Mouse (Mus musculus): ENCODE measurements around the gene Hist2h3c1. TPM values are rescaled to one million over a fixed set of nuclear protein-coding genes. Genes with fewer than 3 reads are reported as not detected.
A peak's percentile ranks its signal among the peaks of the same experiment; 100 is the strongest.

The Hist2h3c1 gene
- polyA plus RNA-seq, 1 experiment = not detected

DNA sequence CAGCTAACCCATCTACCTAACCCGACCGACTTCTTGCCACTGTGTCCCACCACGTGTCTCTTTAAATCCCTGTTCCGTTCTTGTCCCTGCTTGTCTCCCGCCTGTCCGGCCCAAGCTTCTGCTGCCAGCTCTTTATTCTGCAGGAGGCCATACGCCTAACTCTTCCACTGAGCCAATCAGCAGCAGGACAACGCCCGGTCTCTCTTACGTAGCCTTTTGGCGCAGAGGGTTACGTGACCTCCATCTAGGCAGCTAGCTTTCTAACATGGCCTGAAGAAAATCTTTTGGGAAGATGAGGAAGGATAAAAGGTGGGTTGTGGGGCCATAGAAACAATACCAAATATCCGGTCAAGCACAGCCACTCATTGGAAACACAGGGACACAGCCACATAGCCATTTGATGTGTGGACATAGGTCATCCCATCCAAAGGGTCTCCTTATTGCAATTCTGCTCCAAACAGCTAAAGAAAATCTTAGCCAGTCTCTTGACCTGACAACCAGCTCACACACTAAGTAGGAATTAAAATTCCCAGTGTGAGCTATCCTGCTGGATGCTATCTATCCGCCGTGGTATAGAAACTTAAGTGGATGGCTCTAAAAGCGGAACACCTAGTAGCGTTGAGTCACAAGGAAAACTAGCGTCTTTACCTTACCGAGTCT is 15.9 kb downstream of the Hist2h3c1 start:
- Histone ChIP-seq H3K36me3 (ENCODE audit: control insufficient read depth, insufficient read depth) (no peaks in the 10 kb centered on the region), H3K79me2 (ENCODE audit: control insufficient read depth, insufficient read depth) (no peaks in the 10 kb centered on the region), H3ac (ENCODE audit: control insufficient read depth, insufficient read length) (peak overlapping the region; percentile 62), H3K4me2 (ENCODE audit: low read depth) (peak overlapping the region; percentile 87), H3K27me3 (ENCODE audit: control insufficient read depth, insufficient read depth, insufficient read length) (no peaks in the 10 kb centered on the region), H3K4me3 (peak overlapping the region; percentile 47)
- TF ChIP-seq REST (IDR thresholded peaks at IDR 0.05; ENCODE audit: insufficient read depth, insufficient read length) (no peak), POLR2AphosphoS2 (IDR thresholded peaks at IDR 0.05; ENCODE audit: insufficient read length, low read depth) (peak; percentile 82), POLR2A (IDR thresholded peaks at IDR 0.05; ENCODE audit: insufficient read length, low read depth) (peak; percentile 65), E2F4 (IDR thresholded peaks at IDR 0.05; ENCODE audit: insufficient read depth) (no peak), TCF12 (IDR thresholded peaks at IDR 0.05; ENCODE audit: insufficient read depth, poor library complexity, severe bottlenecking) (no peak)

GRCm38 (mm10) chr3:96262979-96263550 is 16.6 kb downstream of the Hist2h3c1 start, which contains the start of gene Hist2h4:
Gene Hist2h4, minus strand, starts transcription at chr3:96263311.
- Histone ChIP-seq H3K4me3 (peak within 1 kb of the TSS; percentile 47), H3K36me3 (ENCODE audit: control insufficient read depth, insufficient read depth) (no peaks in the 10 kb centered on the region), H3K27me3 (ENCODE audit: control insufficient read depth, insufficient read depth, insufficient read length) (no peaks in the 10 kb centered on the region), H3ac (ENCODE audit: control insufficient read depth, insufficient read length) (peak within 1 kb of the TSS; percentile 62), H3K4me2 (ENCODE audit: low read depth) (peak within 1 kb of the TSS; percentile 87), H3K79me2 (ENCODE audit: control insufficient read depth, insufficient read depth) (no peaks in the 10 kb centered on the region)
- TF ChIP-seq TCF3 (IDR thresholded peaks at IDR 0.05; ENCODE audit: insufficient read length, low read depth) = no peak
- TF ChIP-seq TCF12 (IDR thresholded peaks at IDR 0.05; ENCODE audit: insufficient read depth, poor library complexity, severe bottlenecking) = no peak
- TF ChIP-seq CEBPB (IDR thresholded peaks at IDR 0.05; ENCODE audit: insufficient read depth, poor library complexity, severe bottlenecking) = peak; percentile 96
- TF ChIP-seq MYOD1 (IDR thresholded peaks at IDR 0.05; ENCODE audit: control insufficient read depth in 1 of 3, insufficient read length in 2 of 3, low read depth in 2 of 3) = peak in 2 of 3 experiments; percentile 32 to 38
- TF ChIP-seq POLR2A (IDR thresholded peaks at IDR 0.05; ENCODE audit: insufficient read length, low read depth) = peak; percentile 94
- TF ChIP-seq USF1 (IDR thresholded peaks at IDR 0.05; ENCODE audit: low read depth) = no peak
- peak; percentile 93 for TF ChIP-seq E2F4 (IDR thresholded peaks at IDR 0.05; ENCODE audit: insufficient read depth)
- no peak for TF ChIP-seq MAX (IDR thresholded peaks at IDR 0.05; ENCODE audit: low read depth)
- peak; percentile 42 for TF ChIP-seq SRF (IDR thresholded peaks at IDR 0.05; ENCODE audit: control insufficient read depth, insufficient read length, low read depth)
- TF ChIP-seq REST (IDR thresholded peaks at IDR 0.05; ENCODE audit: insufficient read depth, insufficient read length) = peak; percentile 26
- peak; percentile 100 for TF ChIP-seq POLR2AphosphoS2 (IDR thresholded peaks at IDR 0.05; ENCODE audit: insufficient read length, low read depth)
- TF ChIP-seq MYOG (IDR thresholded peaks at IDR 0.05; ENCODE audit: control insufficient read depth in 1 of 3, insufficient read depth in 1 of 3, insufficient read length in 2 of 3, low read depth in 2 of 3) = peak; percentile 19 to 43 (median 37)

DNA sequence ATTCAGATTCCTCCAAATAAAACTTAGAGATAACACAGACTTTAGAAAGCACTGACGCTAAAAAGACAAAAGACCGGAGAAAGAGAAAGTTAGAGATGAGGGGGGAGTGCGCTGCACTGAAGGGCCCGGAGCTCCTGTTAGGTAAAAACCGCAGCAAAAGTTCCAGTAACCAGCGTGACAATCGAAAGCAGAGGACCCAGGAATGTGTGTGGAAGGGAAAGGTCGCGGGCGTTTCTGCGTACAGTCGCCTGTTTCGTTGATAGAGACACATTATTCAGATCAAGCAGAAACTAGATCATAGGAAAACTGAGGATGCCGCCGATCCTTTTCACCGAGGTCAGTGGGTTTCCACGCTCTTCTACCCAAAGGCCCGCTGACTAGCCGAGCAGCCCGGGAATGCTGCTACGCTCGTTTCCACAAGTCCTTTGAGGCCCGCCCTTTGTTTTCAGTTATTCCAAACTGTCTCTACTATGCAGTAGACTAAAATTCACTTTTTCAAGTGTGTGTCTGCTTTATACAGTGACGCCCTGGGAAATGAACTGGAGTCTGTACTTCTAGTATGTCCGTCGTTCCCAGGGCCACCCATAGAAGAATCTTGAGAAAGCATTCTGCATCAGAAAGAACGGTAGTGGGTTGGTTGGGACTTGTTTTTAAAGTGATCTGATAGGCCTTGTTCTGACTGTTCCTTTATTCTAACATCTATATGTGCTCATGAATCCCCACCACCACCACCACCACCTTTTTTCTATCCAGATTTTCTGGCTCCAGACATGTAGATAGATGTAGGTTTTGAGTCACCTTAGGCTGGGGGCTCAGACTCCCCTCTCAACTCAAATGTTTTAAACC is 17.3 kb downstream of the Hist2h3c1 start:
- TF ChIP-seq POLR2AphosphoS2 (IDR thresholded peaks at IDR 0.05; ENCODE audit: insufficient read length, low read depth) (no peak), SRF (IDR thresholded peaks at IDR 0.05; ENCODE audit: control insufficient read depth, insufficient read length, low read depth) (no peak), CEBPB (IDR thresholded peaks at IDR 0.05; ENCODE audit: insufficient read depth, poor library complexity, severe bottlenecking) (no peak), MYOD1 (IDR thresholded peaks at IDR 0.05; ENCODE audit: control insufficient read depth in 1 of 3, insufficient read length in 2 of 3, low read depth in 2 of 3) (no peak), USF1 (IDR thresholded peaks at IDR 0.05; ENCODE audit: low read depth) (no peak), TCF3 (IDR thresholded peaks at IDR 0.05; ENCODE audit: insufficient read length, low read depth) (no peak), MYOG (IDR thresholded peaks at IDR 0.05; ENCODE audit: control insufficient read depth in 1 of 3, insufficient read depth in 1 of 3, insufficient read length in 2 of 3, low read depth in 2 of 3) (no peak), REST (IDR thresholded peaks at IDR 0.05; ENCODE audit: insufficient read depth, insufficient read length) (no peak), E2F4 (IDR thresholded peaks at IDR 0.05; ENCODE audit: insufficient read depth) (no peak), TCF12 (IDR thresholded peaks at IDR 0.05; ENCODE audit: insufficient read depth, poor library complexity, severe bottlenecking) (no peak), MAX (IDR thresholded peaks at IDR 0.05; ENCODE audit: low read depth) (no peak), POLR2A (IDR thresholded peaks at IDR 0.05; ENCODE audit: insufficient read length, low read depth) (no peak)
- H3K27me3 ChIP-seq (ENCODE audit: control insufficient read depth, insufficient read depth, insufficient read length) = no peaks in the 10 kb centered on the region
- H3K4me3 ChIP-seq = peak overlapping the region; percentile 47
- H3K79me2 ChIP-seq (ENCODE audit: control insufficient read depth, insufficient read depth) = no peaks in the 10 kb centered on the region
- H3ac ChIP-seq (ENCODE audit: control insufficient read depth, insufficient read length) = peak overlapping the region; percentile 62
- peak overlapping the region; percentile 85 for H3K4me2 ChIP-seq (ENCODE audit: low read depth)
- H3K36me3 ChIP-seq (ENCODE audit: control insufficient read depth, insufficient read depth) = no peaks in the 10 kb centered on the region

DNA sequence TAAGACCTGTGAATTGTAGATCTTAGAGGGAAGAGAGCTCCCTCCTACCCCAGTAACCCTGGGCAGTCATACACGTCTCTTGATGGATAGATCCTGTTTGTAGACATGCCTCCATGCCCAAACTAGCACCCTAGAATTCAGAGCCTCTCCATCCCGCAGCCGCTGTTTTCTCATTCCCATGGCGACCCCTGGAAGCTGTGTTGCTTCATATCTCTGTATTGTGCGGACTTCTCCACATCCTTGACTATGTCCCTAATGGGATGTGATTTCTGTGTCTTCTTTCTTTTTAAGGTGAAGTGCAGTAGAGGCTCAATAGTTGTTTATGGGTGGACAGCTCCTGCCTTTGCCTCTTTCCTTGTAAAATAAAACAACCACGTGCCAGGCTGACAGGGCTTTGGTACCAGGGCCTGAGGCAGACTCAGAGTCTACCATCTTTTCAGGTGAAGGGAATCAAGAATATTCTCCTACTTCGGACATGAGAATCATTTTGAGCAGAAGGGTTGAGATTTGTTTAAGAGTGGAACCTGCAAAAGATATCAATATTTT is 18.0 kb downstream of the Hist2h3c1 start:
- Histone ChIP-seq H3K79me2 (ENCODE audit: control insufficient read depth, insufficient read depth) (no peaks in the 10 kb centered on the region), H3K4me2 (ENCODE audit: low read depth) (peak overlapping the region; percentile 85), H3K27me3 (ENCODE audit: control insufficient read depth, insufficient read depth, insufficient read length) (no peaks in the 10 kb centered on the region), H3K4me3 (peak overlapping the region; percentile 47), H3K36me3 (ENCODE audit: control insufficient read depth, insufficient read depth) (no peaks in the 10 kb centered on the region), H3ac (ENCODE audit: control insufficient read depth, insufficient read length) (no peak overlapping the region)
- TF ChIP-seq TCF3 (IDR thresholded peaks at IDR 0.05; ENCODE audit: insufficient read length, low read depth) (no peak), REST (IDR thresholded peaks at IDR 0.05; ENCODE audit: insufficient read depth, insufficient read length) (no peak), E2F4 (IDR thresholded peaks at IDR 0.05; ENCODE audit: insufficient read depth) (no peak)

Data from myocyte (in vitro differentiated cells).